Mouse (Mus musculus): Measurements from ENCODE around the gene Kxd1.

GRCm38 (mm10) chr8:70461765-70462515, 65.8 kb downstream of the Kxd1 start:
- no peak for TF ChIP-seq CTCF (conservative IDR thresholded peaks at IDR 0.05; ENCODE audit: low read length)
- TF ChIP-seq POU5F1 (IDR thresholded peaks at IDR 0.05; ENCODE audit: borderline replicate concordance, low read length), result no peak
